Mouse (Mus musculus) hindbrain, embryonic 14.5 days (tissue): ENCODE measurements around the gene Sept1. TPM values are rescaled to one million over a fixed set of nuclear protein-coding genes. Genes with fewer than 3 reads are reported as not detected.

ENCODE experiments used
- ATAC-seq: fragments of 200-750 bp; cut with Nextera tagmentation; 2 replicates; pipeline ENCODE4 v1.8.0; 2017; ENCODE audit warnings: moderate number of reproducible peaks, mild to moderate bottlenecking, moderate TSS enrichment, moderate library complexity; ENCODE audit not compliant: low FRiP score
- DNase-seq: peaks from one replicate; pipeline ENCODE4 v3.0.0-alpha.2; 2015; ENCODE audit warnings: low spot score
- H3K27ac ChIP-seq: fragments of 300-500 bp; sonication (generic); 2 replicates; pipeline ENCODE4 v1.5.1; 2014; ENCODE audit warnings: mild to moderate bottlenecking, moderate library complexity
- H3K27me3 ChIP-seq: fragments of 300-500 bp; sonication (generic); 2 replicates; pipeline ENCODE4 v1.6.1; 2014; ENCODE audit warnings: mild to moderate bottlenecking, low read length, mixed read lengths; ENCODE audit not compliant: control insufficient read depth, insufficient read depth
- H3K36me3 ChIP-seq: fragments of 300-500 bp; sonication (generic); replicated peaks from 2 replicates; pipeline ENCODE4 v1.6.1; 2014; ENCODE audit not compliant: control insufficient read depth, insufficient read depth
- H3K4me1 ChIP-seq: fragments of 300-500 bp; sonication (generic); replicated peaks from 2 replicates; pipeline ENCODE4 v1.6.1; 2014; ENCODE audit warnings: antibody characterized with exemption, low read length, mixed read lengths; ENCODE audit not compliant: control insufficient read depth, insufficient read depth
- H3K4me2 ChIP-seq: fragments of 300-500 bp; sonication (generic); replicated peaks from 2 replicates; pipeline ENCODE4 v1.6.1; 2014; ENCODE audit warnings: mild to moderate bottlenecking, moderate library complexity
- H3K4me3 ChIP-seq: fragments of 300-500 bp; sonication (generic); replicated peaks from 2 replicates; pipeline ENCODE4 v1.5.1; 2014; ENCODE audit warnings: mild to moderate bottlenecking, low read length
- H3K9ac ChIP-seq: fragments of 300-500 bp; sonication (generic); 2 replicates; pipeline ENCODE4 v1.6.1; 2014
- H3K9me3 ChIP-seq: fragments of 300-500 bp; sonication (generic); 2 replicates; pipeline ENCODE4 v1.6.1; 2016; ENCODE audit warnings: low read length; ENCODE audit not compliant: control insufficient read depth
- WGBS: fragments of 180-500 bp; shearing (Covaris S2); extraction: QIAGEN DNeasy Blood & Tissue Kit; methylation state at CpG from one replicate; pipeline ENCODE4 v1.1.7; 2014; 5-methylcytosine and 5-hydroxymethylcytosine counted together
- polyA plus RNA-seq: library from polyadenylated mRNA; unstranded; fragments of >200 nt; fragmentation: Nextera tagmentation; extraction: Ambion mirVana; gene quantifications from 2 replicates; pipeline ENCODE4 v1.2.1, GENCODE M21; 2014

The Sept1 gene
- polyA plus RNA-seq, 1 experiment from 2014 or later, result 9.2 TPM

DNA sequence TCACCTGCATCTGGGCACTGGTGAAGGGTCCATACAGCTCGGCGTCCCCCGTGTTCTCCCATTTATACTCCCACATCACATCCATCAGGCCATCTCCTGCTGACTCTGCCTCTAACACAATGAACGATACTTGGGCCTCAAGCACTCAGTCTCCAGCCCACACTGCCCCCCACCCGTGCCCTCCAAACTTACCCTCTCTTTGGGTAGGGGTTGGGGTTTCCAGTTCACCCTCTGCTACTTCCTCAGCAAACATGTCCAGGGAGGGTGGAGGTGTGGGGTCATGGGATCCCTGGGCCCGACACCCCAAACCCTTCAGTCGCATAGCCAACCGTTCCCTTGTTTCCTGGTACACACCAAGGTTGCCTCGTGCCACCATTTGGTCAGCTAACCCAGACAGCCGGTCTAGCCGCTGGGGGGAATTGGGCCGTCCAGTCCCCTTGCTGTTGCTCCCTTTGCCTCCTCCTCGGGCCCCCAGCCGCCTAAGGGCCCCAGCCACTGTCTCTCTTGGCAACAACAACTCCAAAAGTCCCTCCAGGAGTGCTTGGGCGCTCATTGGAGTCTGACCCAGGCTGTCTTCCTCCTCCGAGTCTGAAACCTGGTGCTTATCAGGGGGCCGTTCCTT, 38.8 kb downstream of the Sept1 start:
- Histone ChIP-seq H3K9me3 (no peaks in the 10 kb centered on the region), H3K4me3 (0 out of 2 replicates have a peak overlapping the region, but pooled peaks have one; percentile 67), H3K36me3 (peaks cover 64% of the 10 kb centered on the region), H3K27me3 (no peaks in the 10 kb centered on the region), H3K4me1 (peaks cover 17% of the 10 kb centered on the region), H3K4me2 (no peak overlapping the region), H3K9ac (0 out of 2 replicates have a peak overlapping the region, but pooled peaks have one; percentile 74), H3K27ac (no peak overlapping the region)
- ATAC-seq, result no peak
- no peak for DNase-seq
- WGBS, result 94% methylated on average over 17 of the region's 17 CpGs

DNA sequence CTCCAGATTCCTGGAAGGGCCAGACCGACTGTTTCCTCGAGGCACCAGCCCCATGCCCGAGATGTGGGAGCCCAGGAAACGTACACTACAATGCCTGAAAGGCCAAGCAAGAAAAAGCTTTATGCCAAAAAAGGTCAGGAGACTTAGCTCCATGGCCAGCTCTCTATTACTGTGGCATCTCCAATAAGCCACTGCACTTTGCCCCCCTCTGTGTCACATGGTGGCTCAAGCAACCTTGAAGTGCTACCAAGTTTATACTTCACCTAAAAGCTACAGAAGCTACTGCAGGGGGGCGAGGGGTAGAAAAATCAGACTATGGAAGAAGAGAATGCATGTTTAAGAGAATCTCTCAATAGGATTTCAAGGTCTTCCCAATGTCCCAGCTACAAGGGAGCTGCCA, 39.9 kb downstream of the Sept1 start:
- Histone ChIP-seq H3K27me3 (no peaks in the 10 kb centered on the region), H3K4me3 (no peak overlapping the region), H3K4me2 (no peak overlapping the region), H3K36me3 (peaks cover 53% of the 10 kb centered on the region), H3K27ac (no peak overlapping the region), H3K9me3 (no peaks in the 10 kb centered on the region), H3K9ac (no peak overlapping the region), H3K4me1 (peaks cover 17% of the 10 kb centered on the region)
- WGBS, result 95% methylated on average over 5 of the region's 5 CpGs
- no peak for DNase-seq
- ATAC-seq, result no peak

DNA sequence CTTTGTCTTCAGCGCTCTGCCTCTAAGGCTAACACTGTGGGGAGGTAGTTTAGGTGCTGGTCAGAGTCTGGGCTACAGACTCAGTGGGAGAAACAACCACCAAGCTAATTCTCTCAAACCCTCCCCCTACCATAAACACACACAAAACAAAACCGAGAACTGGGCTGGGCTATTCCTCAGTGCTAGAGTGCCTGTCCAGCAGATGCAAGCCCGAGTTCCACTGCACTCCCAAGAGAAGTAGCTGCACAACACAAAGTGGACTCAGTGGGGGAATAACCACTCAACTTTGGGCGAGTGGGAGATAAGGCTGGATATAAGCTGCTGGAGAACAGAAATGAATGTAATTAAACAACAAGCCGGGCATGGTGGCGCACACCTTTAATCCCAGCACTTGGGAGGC, 42.3 kb downstream of the Sept1 start:
- 89% methylated on average over 6 of the region's 6 CpGs for WGBS
- Histone ChIP-seq H3K9me3 (no peaks in the 10 kb centered on the region), H3K36me3 (peaks cover 40% of the 10 kb centered on the region), H3K4me3 (no peak overlapping the region), H3K4me2 (no peak overlapping the region), H3K4me1 (peaks cover 12% of the 10 kb centered on the region), H3K27ac (no peak overlapping the region), H3K27me3 (no peaks in the 10 kb centered on the region), H3K9ac (no peak overlapping the region)
- DNase-seq (no peak), ATAC-seq (no peak)

DNA sequence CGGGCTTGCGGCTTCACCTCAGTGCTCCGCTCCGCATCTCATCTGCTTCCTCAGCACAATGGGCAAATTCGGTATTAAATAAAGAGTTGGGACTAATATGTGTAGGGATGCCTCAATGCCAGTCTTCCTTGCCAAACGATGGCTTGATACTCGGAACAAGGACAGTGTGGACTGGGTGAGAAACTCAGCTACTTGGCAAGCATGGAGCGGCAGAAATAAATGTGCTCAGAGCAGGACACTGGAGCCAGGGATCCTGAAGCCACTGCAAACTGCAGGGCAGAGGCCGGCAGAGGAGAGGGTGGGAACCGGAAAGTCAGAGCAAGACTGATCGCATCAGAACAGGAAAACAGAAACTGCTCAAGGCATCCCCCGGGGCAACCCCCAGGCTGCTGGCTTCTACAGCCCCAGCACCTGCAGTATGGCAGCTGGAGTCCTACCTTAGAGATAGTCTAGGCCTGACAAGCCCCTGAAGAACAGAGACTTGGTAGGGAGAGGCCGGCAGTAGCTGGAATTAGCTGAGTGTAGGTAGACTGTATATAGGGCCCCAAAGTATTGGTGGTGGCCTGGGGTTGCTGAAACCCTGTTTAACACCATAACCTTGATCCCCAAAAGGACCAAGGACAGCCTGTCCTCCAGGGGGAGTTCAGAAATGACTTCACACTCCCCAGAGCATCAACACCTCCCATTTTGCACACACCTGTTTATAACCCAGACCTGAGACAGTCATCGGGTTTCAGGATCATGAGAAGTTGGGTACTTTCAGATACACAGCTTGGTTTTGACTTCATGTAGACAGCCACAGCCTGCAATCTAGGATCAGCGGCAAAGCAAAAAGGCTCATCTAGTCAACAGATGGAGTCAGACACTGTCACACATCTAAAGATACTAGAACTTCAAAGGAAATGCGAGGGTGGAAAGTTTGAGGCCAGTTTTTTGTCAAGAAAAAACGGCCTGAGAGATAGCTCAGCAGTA, 44.3 kb downstream of the Sept1 start:
- Histone ChIP-seq H3K9ac (no peak overlapping the region), H3K4me2 (no peak overlapping the region), H3K4me1 (no peaks in the 10 kb centered on the region), H3K9me3 (no peaks in the 10 kb centered on the region), H3K4me3 (no peak overlapping the region), H3K36me3 (peaks cover 29% of the 10 kb centered on the region), H3K27ac (no peak overlapping the region), H3K27me3 (no peaks in the 10 kb centered on the region)
- DNase-seq (no peak), ATAC-seq (no peak)
- 90% methylated on average over 17 of the region's 17 CpGs for WGBS

DNA sequence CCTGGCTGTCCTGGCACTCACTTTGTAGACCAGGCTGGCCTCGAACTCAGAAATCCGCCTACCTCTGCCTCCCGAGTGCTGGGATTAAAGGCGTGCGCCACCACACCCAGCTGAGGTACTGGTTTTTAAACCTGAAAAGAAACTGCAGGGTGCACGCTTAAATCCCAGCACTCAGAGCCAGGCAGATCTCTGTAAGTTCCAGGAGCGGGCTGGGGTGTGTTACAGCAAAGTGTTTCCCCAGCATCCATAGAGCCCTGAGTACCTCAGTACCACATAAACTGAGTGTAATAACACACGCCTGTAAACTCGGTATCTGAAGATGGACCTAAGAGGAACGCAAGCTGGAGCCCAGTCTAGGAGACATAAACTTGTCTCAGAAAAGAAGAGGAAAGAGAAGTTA, 45.6 kb downstream of the Sept1 start:
- H3K27ac ChIP-seq, result no peak overlapping the region
- H3K4me1 ChIP-seq, result no peaks in the 10 kb centered on the region
- no peak overlapping the region for H3K9ac ChIP-seq
- no peak for ATAC-seq
- H3K4me2 ChIP-seq, result no peak overlapping the region
- no peak overlapping the region for H3K4me3 ChIP-seq
- no peak for DNase-seq
- WGBS, result 79% methylated on average over 10 of the region's 10 CpGs
- no peaks in the 10 kb centered on the region for H3K27me3 ChIP-seq
- peaks cover 17% of the 10 kb centered on the region for H3K36me3 ChIP-seq
- no peaks in the 10 kb centered on the region for H3K9me3 ChIP-seq

DNA sequence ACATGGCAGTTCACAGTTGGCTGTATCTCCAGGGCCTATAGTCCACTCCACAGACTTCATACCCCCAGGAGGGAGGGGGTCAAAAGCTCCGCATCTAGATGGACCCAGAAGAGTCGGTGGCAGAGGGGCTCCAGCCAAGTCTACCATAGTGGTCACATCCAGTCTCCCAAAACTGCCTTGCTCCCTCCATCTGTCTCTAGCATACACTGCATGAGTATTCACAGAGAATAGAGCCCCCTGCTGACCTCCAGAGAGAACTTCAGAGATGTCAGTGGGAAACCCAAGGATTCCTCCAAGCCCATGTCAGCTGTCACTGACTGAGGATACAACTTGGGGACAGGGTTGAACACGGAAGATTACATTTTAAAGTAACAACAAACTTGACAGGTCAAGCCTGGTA, 47.3 kb downstream of the Sept1 start:
- no peak for DNase-seq
- Histone ChIP-seq H3K4me1 (no peaks in the 10 kb centered on the region), H3K27ac (no peak overlapping the region), H3K36me3 (no peaks in the 10 kb centered on the region), H3K9me3 (no peaks in the 10 kb centered on the region), H3K9ac (no peak overlapping the region), H3K27me3 (no peaks in the 10 kb centered on the region), H3K4me3 (no peak overlapping the region), H3K4me2 (no peak overlapping the region)
- ATAC-seq, result no peak
- WGBS, result 78% methylated on average over 3 of the region's 3 CpGs

DNA sequence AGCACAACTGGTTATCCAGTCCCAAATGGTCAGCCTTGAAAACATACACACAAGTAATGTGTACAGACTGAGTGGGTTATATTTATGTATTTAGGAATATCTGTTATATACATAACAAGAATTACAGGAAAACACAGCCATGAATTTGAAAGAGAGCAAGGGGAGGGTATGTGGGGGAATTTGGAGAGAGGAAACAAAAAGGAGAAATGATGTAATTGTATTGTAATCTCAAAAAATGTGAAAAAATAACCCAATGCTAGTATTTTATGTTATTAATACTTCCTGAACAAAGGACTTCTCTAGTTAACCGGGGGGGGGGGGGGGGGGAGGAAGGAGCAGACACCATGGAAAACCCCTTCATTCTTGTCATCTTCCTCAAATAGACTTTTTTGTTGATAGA, 48.2 kb downstream of the Sept1 start:
- DNase-seq, result no peak
- Histone ChIP-seq H3K4me1 (no peaks in the 10 kb centered on the region), H3K4me3 (no peak overlapping the region), H3K36me3 (no peaks in the 10 kb centered on the region), H3K9me3 (no peaks in the 10 kb centered on the region), H3K4me2 (no peak overlapping the region), H3K27me3 (no peaks in the 10 kb centered on the region), H3K27ac (no peak overlapping the region), H3K9ac (no peak overlapping the region)
- ATAC-seq, result no peak
- WGBS, result 57% methylated on average over 1 of the region's 1 CpGs

DNA sequence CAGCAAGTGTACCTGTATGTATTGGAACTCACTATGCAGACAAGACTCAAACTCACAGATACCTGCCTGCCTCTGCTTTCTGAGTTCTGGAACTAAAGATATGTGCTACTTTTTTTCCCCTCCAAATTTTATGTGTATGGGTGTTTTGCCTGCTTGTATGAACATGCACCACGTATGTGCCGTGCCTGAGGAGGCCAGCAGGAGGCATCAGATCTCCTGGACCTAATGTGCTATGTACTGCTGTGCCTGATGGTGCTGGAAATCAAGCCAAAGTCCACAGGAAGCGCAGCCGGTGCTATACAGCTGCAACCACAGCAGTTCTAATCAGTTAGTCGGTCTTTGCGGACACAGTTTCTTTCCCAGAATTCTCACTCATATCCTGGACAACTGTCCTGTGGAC, 49.1 kb downstream of the Sept1 start:
- Histone ChIP-seq H3K27me3 (no peaks in the 10 kb centered on the region), H3K36me3 (no peaks in the 10 kb centered on the region), H3K4me1 (no peaks in the 10 kb centered on the region), H3K9me3 (no peaks in the 10 kb centered on the region), H3K4me3 (no peak overlapping the region), H3K27ac (no peak overlapping the region), H3K9ac (no peak overlapping the region), H3K4me2 (no peak overlapping the region)
- DNase-seq (no peak), ATAC-seq (no peak)
- WGBS, result 81% methylated on average over 6 of the region's 6 CpGs

DNA sequence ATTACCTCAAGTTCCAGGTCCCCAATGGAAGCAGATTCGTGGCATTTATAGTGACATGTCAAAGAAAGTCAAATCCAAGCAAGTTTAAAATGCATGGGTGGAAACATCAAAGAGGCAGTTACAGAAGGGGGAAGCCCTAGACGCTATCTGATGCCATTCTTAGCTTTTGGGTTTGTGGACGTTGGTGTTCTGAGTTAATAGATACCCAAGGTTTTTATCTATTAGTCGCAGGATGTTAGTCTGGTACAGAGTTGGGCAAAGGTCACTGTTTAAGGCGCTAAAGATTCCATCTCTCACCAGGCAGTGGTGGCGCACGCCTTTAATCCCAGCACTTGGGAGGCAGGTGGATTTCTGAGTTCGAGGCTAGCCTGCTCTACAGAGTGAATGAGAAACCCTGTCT, 49.6 kb downstream of the Sept1 start:
- Histone ChIP-seq H3K36me3 (no peaks in the 10 kb centered on the region), H3K9me3 (no peaks in the 10 kb centered on the region), H3K9ac (no peak overlapping the region), H3K27me3 (no peaks in the 10 kb centered on the region), H3K4me3 (no peak overlapping the region), H3K4me2 (no peak overlapping the region), H3K4me1 (no peaks in the 10 kb centered on the region), H3K27ac (no peak overlapping the region)
- ATAC-seq (no peak), DNase-seq (no peak)
- WGBS, result 85% methylated on average over 8 of the region's 8 CpGs
